Mouse (Mus musculus): ENCODE results near the gene Ica1. TPM values are rescaled to one million over a fixed set of nuclear protein-coding genes. Genes with fewer than 3 reads are reported as not detected.

The Ica1 gene
- polyA plus RNA-seq, 1 experiment = 0.69 TPM

GRCm38 (mm10) chr6:8665786-8666185 lies 112.5 kb downstream of the Ica1 start:
- Histone ChIP-seq H3K4me3 (ENCODE audit: control insufficient read depth, insufficient read depth, low read length) (no peak overlapping the region), H3K27me3 (ENCODE audit: control insufficient read depth, insufficient read depth, low read length) (no peaks in the 10 kb centered on the region), H3K36me3 (ENCODE audit: control insufficient read depth, insufficient read depth, low read length) (no peaks in the 10 kb centered on the region), H3K27ac (ENCODE audit: control insufficient read depth, insufficient read depth, low read length) (no peak overlapping the region), H3K4me1 (replicated peaks; ENCODE audit: control insufficient read depth, insufficient read depth, low read length) (no peaks in the 10 kb centered on the region)
- DNase-seq = no peak
- TF ChIP-seq CTCF (IDR thresholded peaks at IDR 0.05; ENCODE audit: borderline replicate concordance, control insufficient read depth, extremely low read depth, insufficient read depth, low read length, poor library complexity) (no peak), POLR2A (IDR thresholded peaks at IDR 0.05; ENCODE audit: control insufficient read depth, extremely low read depth, insufficient read depth, low read length, poor library complexity) (no peak)
- WGBS = 94% methylated on average over 5 of the region's 5 CpGs

- DNase-seq = no peak
- no peak for TF ChIP-seq POLR2A (IDR thresholded peaks at IDR 0.05; ENCODE audit: control insufficient read depth, extremely low read depth, insufficient read depth, low read length, poor library complexity)
- no peak for TF ChIP-seq CTCF (IDR thresholded peaks at IDR 0.05; ENCODE audit: borderline replicate concordance, control insufficient read depth, extremely low read depth, insufficient read depth, low read length, poor library complexity)
- H3K27me3 ChIP-seq (ENCODE audit: control insufficient read depth, insufficient read depth, low read length) = no peaks in the 10 kb centered on the region
Observed at GRCm38 (mm10) chr6:8664956-8665355, 113.3 kb downstream of the Ica1 start.

GRCm38 (mm10) chr6:8663092-8663740 lies 115.1 kb downstream of the Ica1 start:
- H3K36me3 ChIP-seq (ENCODE audit: control insufficient read depth, insufficient read depth, low read length) = no peaks in the 10 kb centered on the region
- no peak for DNase-seq
- 90% methylated on average over 3 of the region's 3 CpGs for WGBS
- TF ChIP-seq POLR2A (IDR thresholded peaks at IDR 0.05; ENCODE audit: control insufficient read depth, extremely low read depth, insufficient read depth, low read length, poor library complexity) = no peak
- no peak for TF ChIP-seq CTCF (IDR thresholded peaks at IDR 0.05; ENCODE audit: borderline replicate concordance, control insufficient read depth, extremely low read depth, insufficient read depth, low read length, poor library complexity)
- H3K4me3 ChIP-seq (ENCODE audit: control insufficient read depth, insufficient read depth, low read length) = no peak overlapping the region
- no peaks in the 10 kb centered on the region for H3K27me3 ChIP-seq (ENCODE audit: control insufficient read depth, insufficient read depth, low read length)
- no peak overlapping the region for H3K27ac ChIP-seq (ENCODE audit: control insufficient read depth, insufficient read depth, low read length)
- H3K4me1 ChIP-seq (replicated peaks; ENCODE audit: control insufficient read depth, insufficient read depth, low read length) = no peaks in the 10 kb centered on the region

More at GRCm38 (mm10) chr6:8664956-8665355, 113.3 kb downstream of the Ica1 start:
- Histone ChIP-seq H3K4me1 (replicated peaks; ENCODE audit: control insufficient read depth, insufficient read depth, low read length) (no peaks in the 10 kb centered on the region), H3K27ac (ENCODE audit: control insufficient read depth, insufficient read depth, low read length) (no peak overlapping the region), H3K36me3 (ENCODE audit: control insufficient read depth, insufficient read depth, low read length) (no peaks in the 10 kb centered on the region), H3K4me3 (ENCODE audit: control insufficient read depth, insufficient read depth, low read length) (no peak overlapping the region)
- WGBS = 97% methylated on average over 5 of the region's 5 CpGs

GRCm38 (mm10) chr6:8661404-8661803 lies 116.9 kb downstream of the Ica1 start:
- Histone ChIP-seq H3K36me3 (ENCODE audit: control insufficient read depth, insufficient read depth, low read length) (no peaks in the 10 kb centered on the region), H3K27me3 (ENCODE audit: control insufficient read depth, insufficient read depth, low read length) (no peaks in the 10 kb centered on the region), H3K27ac (ENCODE audit: control insufficient read depth, insufficient read depth, low read length) (no peak overlapping the region), H3K4me3 (ENCODE audit: control insufficient read depth, insufficient read depth, low read length) (no peak overlapping the region), H3K4me1 (replicated peaks; ENCODE audit: control insufficient read depth, insufficient read depth, low read length) (no peaks in the 10 kb centered on the region)
- WGBS = 96% methylated on average over 4 of the region's 4 CpGs
- TF ChIP-seq POLR2A (IDR thresholded peaks at IDR 0.05; ENCODE audit: control insufficient read depth, extremely low read depth, insufficient read depth, low read length, poor library complexity) (no peak), CTCF (IDR thresholded peaks at IDR 0.05; ENCODE audit: borderline replicate concordance, control insufficient read depth, extremely low read depth, insufficient read depth, low read length, poor library complexity) (no peak)
- DNase-seq = no peak

GRCm38 (mm10) chr6:8660076-8660475 lies 118.2 kb downstream of the Ica1 start:
- Histone ChIP-seq H3K36me3 (ENCODE audit: control insufficient read depth, insufficient read depth, low read length) (no peaks in the 10 kb centered on the region), H3K4me3 (ENCODE audit: control insufficient read depth, insufficient read depth, low read length) (no peak overlapping the region), H3K4me1 (replicated peaks; ENCODE audit: control insufficient read depth, insufficient read depth, low read length) (no peaks in the 10 kb centered on the region), H3K27ac (ENCODE audit: control insufficient read depth, insufficient read depth, low read length) (no peak overlapping the region), H3K27me3 (ENCODE audit: control insufficient read depth, insufficient read depth, low read length) (no peaks in the 10 kb centered on the region)
- 99% methylated on average over 2 of the region's 2 CpGs for WGBS
- no peak for TF ChIP-seq POLR2A (IDR thresholded peaks at IDR 0.05; ENCODE audit: control insufficient read depth, extremely low read depth, insufficient read depth, low read length, poor library complexity)
- no peak for TF ChIP-seq CTCF (IDR thresholded peaks at IDR 0.05; ENCODE audit: borderline replicate concordance, control insufficient read depth, extremely low read depth, insufficient read depth, low read length, poor library complexity)
- no peak for DNase-seq

- TF ChIP-seq CTCF (IDR thresholded peaks at IDR 0.05; ENCODE audit: borderline replicate concordance, control insufficient read depth, extremely low read depth, insufficient read depth, low read length, poor library complexity) = no peak
- no peak for TF ChIP-seq POLR2A (IDR thresholded peaks at IDR 0.05; ENCODE audit: control insufficient read depth, extremely low read depth, insufficient read depth, low read length, poor library complexity)
- H3K4me1 ChIP-seq (replicated peaks; ENCODE audit: control insufficient read depth, insufficient read depth, low read length) = no peaks in the 10 kb centered on the region
- WGBS = 93% methylated on average over 13 of the region's 13 CpGs
- H3K27ac ChIP-seq (ENCODE audit: control insufficient read depth, insufficient read depth, low read length) = no peak overlapping the region
- H3K27me3 ChIP-seq (ENCODE audit: control insufficient read depth, insufficient read depth, low read length) = no peaks in the 10 kb centered on the region
- no peak for DNase-seq
- no peaks in the 10 kb centered on the region for H3K36me3 ChIP-seq (ENCODE audit: control insufficient read depth, insufficient read depth, low read length)
- no peak overlapping the region for H3K4me3 ChIP-seq (ENCODE audit: control insufficient read depth, insufficient read depth, low read length)
Observed at GRCm38 (mm10) chr6:8659194-8659959, 118.9 kb downstream of the Ica1 start.

Data from thymus, adult 2 months (tissue).